Mouse (Mus musculus): ENCODE results near the gene Hint3.

DNA sequence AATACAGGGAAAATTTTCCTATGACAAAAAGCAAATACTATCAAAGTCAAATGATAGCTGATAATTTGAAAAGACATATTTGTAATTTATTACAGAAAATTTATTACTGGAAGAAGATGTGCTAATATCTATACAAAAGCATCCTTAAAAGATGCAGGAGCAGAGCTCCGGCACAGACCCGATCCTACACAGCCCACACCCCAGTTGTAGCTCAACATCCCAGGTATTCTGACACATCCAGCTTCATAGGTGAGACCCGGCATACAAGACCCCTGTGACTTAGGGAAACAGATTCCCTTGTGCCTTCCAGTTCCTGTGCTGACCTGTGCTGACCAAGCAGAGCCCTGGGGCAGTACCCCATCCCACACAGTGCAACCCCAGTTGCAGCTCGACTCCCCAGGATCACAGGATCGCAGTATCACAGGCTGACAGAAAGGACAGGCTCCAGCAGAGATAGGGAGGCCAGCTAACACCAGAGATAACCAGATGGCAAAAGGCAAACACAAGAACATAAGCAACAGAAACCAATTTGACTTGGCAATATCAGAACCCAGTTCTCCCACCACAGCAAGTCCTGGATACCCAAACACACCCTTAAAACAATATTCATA, 51.7 kb downstream of the Hint3 start:
- TF ChIP-seq CTCF (conservative IDR thresholded peaks at IDR 0.05; ENCODE audit: low read length) = no peak
- TF ChIP-seq POU5F1 (IDR thresholded peaks at IDR 0.05; ENCODE audit: borderline replicate concordance, low read length) = no peak
- TF ChIP-seq NANOG (IDR thresholded peaks at IDR 0.05; ENCODE audit: borderline replicate concordance, low read length) = no peak
